Mouse (Mus musculus) ES-Bruce4 (cell line): ENCODE results near the gene Hist1h2ac.

Experiments used
- CTCF ChIP-seq: IDR thresholded peaks from one replicate; pipeline ENCODE4 v1.8.1; 2011; ENCODE audit warnings: low read depth, low read length
- EP300 ChIP-seq: IDR thresholded peaks from 2 replicates; pipeline ENCODE4 v1.6.1; 2011; ENCODE audit warnings: low read depth, low read length; ENCODE audit not compliant: insufficient read depth
- POLR2A ChIP-seq: IDR thresholded peaks from one replicate; pipeline ENCODE4 v1.8.1; 2011; ENCODE audit warnings: low read length; ENCODE audit not compliant: insufficient read depth

DNA sequence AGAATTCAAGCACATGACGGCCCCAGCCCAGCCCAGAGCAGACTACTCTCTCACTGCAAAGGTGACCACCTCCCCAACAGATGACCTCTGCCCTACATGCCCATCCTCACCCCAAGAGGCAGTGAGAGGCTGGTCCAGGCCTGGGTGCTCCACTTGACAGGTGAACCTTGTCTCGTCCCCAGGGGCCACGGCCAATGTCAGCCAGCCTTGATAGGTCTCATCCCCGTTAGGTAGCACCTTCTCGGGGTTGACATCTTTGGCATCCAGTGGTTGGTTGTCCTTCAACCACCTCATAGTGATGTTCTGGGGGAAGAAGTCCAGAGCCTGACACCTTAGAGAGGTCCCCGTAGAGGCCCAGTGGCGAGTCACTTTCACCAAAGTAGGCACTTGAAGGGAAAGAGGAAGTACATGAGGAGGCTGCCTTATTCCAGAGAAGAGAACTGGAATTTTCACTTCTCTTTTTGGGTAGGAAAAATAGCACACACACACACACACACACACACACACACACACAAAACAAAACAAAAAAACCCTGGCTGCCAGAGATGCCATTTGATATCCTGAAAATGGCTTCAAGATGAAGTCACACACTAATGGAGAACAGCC lies 22.1 kb upstream of the Hist1h2ac start:
- TF ChIP-seq POLR2A (no peak), EP300 (no peak), CTCF (no peak)
